Mouse (Mus musculus): Measurements from ENCODE around the gene Tigd3. TPM values are rescaled to one million over a fixed set of nuclear protein-coding genes. Genes with fewer than 3 reads are reported as not detected.

Gene Tigd3
- polyA plus RNA-seq, 1 experiment, result 1.0 TPM

GRCm38 (mm10) chr19:5929634-5930596, 36.0 kb upstream of the Tigd3 start:
- H3K4me3 ChIP-seq (ENCODE audit: insufficient read depth, poor library complexity, severe bottlenecking), result no peak overlapping the region
- TF ChIP-seq MYOG (IDR thresholded peaks at IDR 0.05; ENCODE audit: control insufficient read depth, extremely low read depth, insufficient read length) (no peak), MAX (IDR thresholded peaks at IDR 0.05) (no peak), FOSL1 (IDR thresholded peaks at IDR 0.05; ENCODE audit: insufficient read depth, low read length, poor library complexity, severe bottlenecking) (no peak), CEBPB (IDR thresholded peaks at IDR 0.05; ENCODE audit: low read depth) (no peak), CTCF (IDR thresholded peaks at IDR 0.05; ENCODE audit: control insufficient read depth, insufficient read depth, insufficient read length) (no peak), MYOD1 (IDR thresholded peaks at IDR 0.05; ENCODE audit: control insufficient read depth, insufficient read length, low read depth) (no peak), USF1 (IDR thresholded peaks at IDR 0.05; ENCODE audit: low read depth) (no peak)
- H3K36me3 ChIP-seq (ENCODE audit: control insufficient read depth, insufficient read depth), result no peaks in the 10 kb centered on the region
- no peaks in the 10 kb centered on the region for H3K79me3 ChIP-seq (ENCODE audit: low read depth)
- no peaks in the 10 kb centered on the region for H3K79me2 ChIP-seq (ENCODE audit: control insufficient read depth, insufficient read depth)
- H3ac ChIP-seq (ENCODE audit: control insufficient read depth, insufficient read length, low read depth), result no peak overlapping the region
- H3K27me3 ChIP-seq (ENCODE audit: control insufficient read depth, insufficient read depth, insufficient read length), result no peaks in the 10 kb centered on the region

- no peaks in the 10 kb centered on the region for H3K36me3 ChIP-seq (ENCODE audit: control insufficient read depth, insufficient read depth)
- no peaks in the 10 kb centered on the region for H3K27me3 ChIP-seq (ENCODE audit: control insufficient read depth, insufficient read depth, insufficient read length)
- no peaks in the 10 kb centered on the region for H3K79me3 ChIP-seq (ENCODE audit: low read depth)
- TF ChIP-seq MYOG (IDR thresholded peaks at IDR 0.05; ENCODE audit: control insufficient read depth, extremely low read depth, insufficient read length) (no peak), MYOD1 (IDR thresholded peaks at IDR 0.05; ENCODE audit: control insufficient read depth, insufficient read length, low read depth) (no peak), CEBPB (IDR thresholded peaks at IDR 0.05; ENCODE audit: low read depth) (no peak), FOSL1 (IDR thresholded peaks at IDR 0.05; ENCODE audit: insufficient read depth, low read length, poor library complexity, severe bottlenecking) (no peak), MAX (IDR thresholded peaks at IDR 0.05) (no peak), CTCF (IDR thresholded peaks at IDR 0.05; ENCODE audit: control insufficient read depth, insufficient read depth, insufficient read length) (no peak), USF1 (IDR thresholded peaks at IDR 0.05; ENCODE audit: low read depth) (no peak)
- H3K79me2 ChIP-seq (ENCODE audit: control insufficient read depth, insufficient read depth), result peaks cover 2% of the 10 kb centered on the region
- H3ac ChIP-seq (ENCODE audit: control insufficient read depth, insufficient read length, low read depth), result no peak overlapping the region
- H3K4me3 ChIP-seq (ENCODE audit: insufficient read depth, poor library complexity, severe bottlenecking), result no peak overlapping the region
These were observed 34.6 kb upstream of the Tigd3 start for GRCm38 (mm10) chr19:5928546-5928945.

- Histone ChIP-seq H3K79me3 (ENCODE audit: low read depth) (no peaks in the 10 kb centered on the region), H3K27me3 (ENCODE audit: control insufficient read depth, insufficient read depth, insufficient read length) (no peaks in the 10 kb centered on the region), H3K4me3 (ENCODE audit: insufficient read depth, poor library complexity, severe bottlenecking) (no peak overlapping the region), H3K36me3 (ENCODE audit: control insufficient read depth, insufficient read depth) (no peaks in the 10 kb centered on the region), H3K79me2 (ENCODE audit: control insufficient read depth, insufficient read depth) (peaks cover 6% of the 10 kb centered on the region), H3ac (ENCODE audit: control insufficient read depth, insufficient read length, low read depth) (no peak overlapping the region)
- TF ChIP-seq MYOG (IDR thresholded peaks at IDR 0.05; ENCODE audit: control insufficient read depth, extremely low read depth, insufficient read length) (no peak), CTCF (IDR thresholded peaks at IDR 0.05; ENCODE audit: control insufficient read depth, insufficient read depth, insufficient read length) (no peak), MAX (IDR thresholded peaks at IDR 0.05) (no peak), MYOD1 (IDR thresholded peaks at IDR 0.05; ENCODE audit: control insufficient read depth, insufficient read length, low read depth) (no peak), FOSL1 (IDR thresholded peaks at IDR 0.05; ENCODE audit: insufficient read depth, low read length, poor library complexity, severe bottlenecking) (no peak), USF1 (IDR thresholded peaks at IDR 0.05; ENCODE audit: low read depth) (no peak)
These were observed 34.2 kb upstream of the Tigd3 start for GRCm38 (mm10) chr19:5928104-5928503.

- Histone ChIP-seq H3ac (ENCODE audit: control insufficient read depth, insufficient read length, low read depth) (no peak overlapping the region), H3K79me2 (ENCODE audit: control insufficient read depth, insufficient read depth) (peaks cover 6% of the 10 kb centered on the region), H3K27me3 (ENCODE audit: control insufficient read depth, insufficient read depth, insufficient read length) (no peaks in the 10 kb centered on the region), H3K79me3 (ENCODE audit: low read depth) (no peaks in the 10 kb centered on the region), H3K4me3 (ENCODE audit: insufficient read depth, poor library complexity, severe bottlenecking) (no peak overlapping the region), H3K36me3 (ENCODE audit: control insufficient read depth, insufficient read depth) (no peaks in the 10 kb centered on the region)
- TF ChIP-seq MYOG (IDR thresholded peaks at IDR 0.05; ENCODE audit: control insufficient read depth, extremely low read depth, insufficient read length) (no peak), MAX (IDR thresholded peaks at IDR 0.05) (no peak), CTCF (IDR thresholded peaks at IDR 0.05; ENCODE audit: control insufficient read depth, insufficient read depth, insufficient read length) (no peak), CEBPB (IDR thresholded peaks at IDR 0.05; ENCODE audit: low read depth) (no peak), USF1 (IDR thresholded peaks at IDR 0.05; ENCODE audit: low read depth) (no peak), MYOD1 (IDR thresholded peaks at IDR 0.05; ENCODE audit: control insufficient read depth, insufficient read length, low read depth) (no peak), FOSL1 (IDR thresholded peaks at IDR 0.05; ENCODE audit: insufficient read depth, low read length, poor library complexity, severe bottlenecking) (no peak)
These were observed 33.6 kb upstream of the Tigd3 start for GRCm38 (mm10) chr19:5927532-5927931.

- no peak overlapping the region for H3ac ChIP-seq (ENCODE audit: control insufficient read depth, insufficient read length, low read depth)
- peaks cover 6% of the 10 kb centered on the region for H3K79me2 ChIP-seq (ENCODE audit: control insufficient read depth, insufficient read depth)
- H3K79me3 ChIP-seq (ENCODE audit: low read depth), result no peaks in the 10 kb centered on the region
- H3K27me3 ChIP-seq (ENCODE audit: control insufficient read depth, insufficient read depth, insufficient read length), result no peaks in the 10 kb centered on the region
- no peaks in the 10 kb centered on the region for H3K36me3 ChIP-seq (ENCODE audit: control insufficient read depth, insufficient read depth)
- TF ChIP-seq CEBPB (IDR thresholded peaks at IDR 0.05; ENCODE audit: low read depth) (no peak), FOSL1 (IDR thresholded peaks at IDR 0.05; ENCODE audit: insufficient read depth, low read length, poor library complexity, severe bottlenecking) (no peak), MYOG (IDR thresholded peaks at IDR 0.05; ENCODE audit: control insufficient read depth, extremely low read depth, insufficient read length) (no peak), CTCF (IDR thresholded peaks at IDR 0.05; ENCODE audit: control insufficient read depth, insufficient read depth, insufficient read length) (no peak), MYOD1 (IDR thresholded peaks at IDR 0.05; ENCODE audit: control insufficient read depth, insufficient read length, low read depth) (no peak), MAX (IDR thresholded peaks at IDR 0.05) (no peak), USF1 (IDR thresholded peaks at IDR 0.05; ENCODE audit: low read depth) (no peak)
- H3K4me3 ChIP-seq (ENCODE audit: insufficient read depth, poor library complexity, severe bottlenecking), result no peak overlapping the region
These were observed 33.1 kb upstream of the Tigd3 start for GRCm38 (mm10) chr19:5927026-5927425.

Measured in C2C12 (cell line).